ENCODE assay signal across 13 mouse cellular contexts in the genomic region with DNA sequence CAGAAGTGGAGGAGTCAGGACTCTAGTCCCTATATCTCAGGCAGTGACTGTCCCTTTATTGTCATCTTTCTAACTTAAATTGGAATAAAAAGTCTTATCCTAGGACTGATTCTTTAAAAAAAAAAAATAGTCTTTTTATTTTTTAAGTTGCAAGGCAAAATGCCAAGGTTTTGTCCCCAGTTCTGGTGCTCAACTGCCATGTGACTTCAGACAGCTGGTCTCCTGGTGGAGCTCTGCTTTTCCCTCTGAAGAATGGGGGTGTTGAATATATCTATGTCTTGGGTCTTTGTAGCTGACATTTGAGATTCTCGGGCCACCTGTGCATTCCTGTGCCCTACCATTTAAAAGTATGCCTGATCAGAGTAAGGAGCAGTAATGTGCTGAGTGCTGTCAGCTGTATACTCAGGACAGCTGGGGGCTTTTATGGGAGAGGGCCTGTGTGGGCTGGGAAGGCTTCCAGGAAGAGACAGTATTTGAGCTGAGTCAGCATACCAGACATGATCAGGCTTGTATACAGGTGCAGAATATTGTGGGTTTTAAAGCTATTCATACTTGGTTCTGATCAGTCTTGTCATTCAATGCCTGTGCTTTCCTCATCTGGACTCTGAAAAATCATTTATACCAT. TPM values are rescaled to one million over a fixed set of nuclear protein-coding genes. Genes with fewer than 3 reads are reported as not detected.
DNase-seq lines count a peak whose midpoint lies in the region; ATAC-seq and TF ChIP-seq lines count a peak whose summit lies in the region.
"Had no signal": no experiment of that assay in that cellular context is flagged by ENCODE, and none has a peak within 500 bp of the region (broad histone marks: within the 10 kb centered on the region; RNA-seq: fewer than 3 reads in every experiment).

No protein-coding gene starts in this region.

- no peaks in the 10 kb centered on the region for H3K27me3 ChIP-seq in megakaryocyte, embryonic 14.5 days (replicated peaks)
- no peaks in the 10 kb centered on the region for H3K27me3 ChIP-seq in hindbrain, postnatal 0 days (ENCODE audit: insufficient read depth, low read length)
- H3K27me3 ChIP-seq: stomach, embryonic 15.5 days had no signal

- WGBS in hindbrain, postnatal 0 days: 41% methylated on average over 1 of the region's 1 CpGs

- peaks cover 77% of the 10 kb centered on the region for H3K4me1 ChIP-seq in megakaryocyte, embryonic 14.5 days
- peaks cover 34% of the 10 kb centered on the region for H3K4me1 ChIP-seq in embryonic fibroblast, embryonic 13.5 days (ENCODE audit: control insufficient read depth, insufficient read depth, low read length)
- peaks cover 52% of the 10 kb centered on the region for H3K4me1 ChIP-seq in hindbrain, postnatal 0 days (ENCODE audit: insufficient read depth, low read length)

- H3K36me3 ChIP-seq in megakaryocyte, embryonic 14.5 days (replicated peaks; ENCODE audit: low read length): peaks cover 29% of the 10 kb centered on the region
- no peaks in the 10 kb centered on the region for H3K36me3 ChIP-seq in hindbrain, postnatal 0 days (ENCODE audit: insufficient read depth, low read length)
- H3K36me3 ChIP-seq: stomach, embryonic 15.5 days had no signal

- H3K4me2 ChIP-seq in hindbrain, postnatal 0 days (ENCODE audit: low read depth, low read length): peak overlapping the region; percentile 27
- H3K4me2 ChIP-seq: stomach, embryonic 15.5 days had no signal

- ATAC-seq in megakaryocyte, adult 5-6 weeks (ENCODE audit: poor library complexity, severe bottlenecking): no peak
- no peak for ATAC-seq in hindbrain, postnatal 0 days
- ATAC-seq: activated CD4-positive, CD25-positive, alpha-beta regulatory T cell, adult 4 months; liver, postnatal 0 days had no signal

- no peak for DNase-seq in hindbrain, postnatal 0 days (ENCODE audit: low spot score)
- no peak for DNase-seq in left cerebral cortex, postnatal 25 days (ENCODE audit: low spot score in 2 of 2)
- no peak for DNase-seq in spleen, postnatal 36 days (ENCODE audit: low spot score in 2 of 2)
- DNase-seq in lung, postnatal 36 days: no peak
- DNase-seq: heart, adult 11 months; left cerebral cortex, postnatal 4 days; liver, postnatal 0 days; thymus, postnatal 4 days had no signal

- peak overlapping the region; percentile 66 for H3K4me3 ChIP-seq in megakaryocyte, embryonic 14.5 days (replicated peaks)
- peak overlapping the region; percentile 8; the same call in 1 of the 2 replicates for H3K4me3 ChIP-seq in embryonic fibroblast, embryonic 13.5 days (ENCODE audit: insufficient read depth, low read length)
- no peak overlapping the region for H3K4me3 ChIP-seq in hindbrain, postnatal 0 days (ENCODE audit: low read length)
- H3K4me3 ChIP-seq: stomach, embryonic 15.5 days had no signal

- no peaks in the 10 kb centered on the region for H3K9me3 ChIP-seq in megakaryocyte, embryonic 14.5 days
- H3K9me3 ChIP-seq in hindbrain, postnatal 0 days (ENCODE audit: low read length): no peaks in the 10 kb centered on the region
- H3K9me3 ChIP-seq: stomach, embryonic 15.5 days had no signal

- TF ChIP-seq CTCF in embryonic fibroblast, embryonic 13.5 days (IDR thresholded peaks at IDR 0.05; ENCODE audit: borderline replicate concordance, insufficient read depth, low read length): no peak
- no peak for TF ChIP-seq CTCF in hindbrain, postnatal 0 days (IDR thresholded peaks at IDR 0.05; ENCODE audit: low read depth)

- TF ChIP-seq POLR2A in embryonic fibroblast, embryonic 13.5 days (IDR thresholded peaks at IDR 0.05; ENCODE audit: low read depth, low read length): no peak

- H3K27ac ChIP-seq in embryonic fibroblast, embryonic 13.5 days (ENCODE audit: insufficient read depth, low read length): no peak overlapping the region
- H3K27ac ChIP-seq in hindbrain, postnatal 0 days: no peak overlapping the region
- H3K27ac ChIP-seq: stomach, embryonic 15.5 days had no signal

- intact Hi-C loops in left cerebral cortex, postnatal 25 days (cut with DNase I): no loop called here

- no peak overlapping the region for H3K9ac ChIP-seq in hindbrain, postnatal 0 days (replicated peaks; ENCODE audit: low read length)
- H3K9ac ChIP-seq: liver, postnatal 0 days; stomach, embryonic 15.5 days had no signal

RNA-seq across cellular contexts. Expression of gene Myl9, which starts 51.2 kb away (rescaled TPM):
- polyA plus RNA-seq in megakaryocyte, embryonic 14.5 days (2012; ENCODE audit: insufficient read depth, low replicate concordance): 143 and 182 TPM in 2 replicates
- not detected in 2 replicates for total RNA-seq in megakaryocyte, adult 5-6 weeks (2015)
- not detected in 2 replicates for total RNA-seq in megakaryocyte, adult 5-6 weeks (2017)
- 830 and 1,112 TPM in 2 replicates for polyA plus RNA-seq in embryonic fibroblast, embryonic 13.5 days (2011; ENCODE audit: insufficient read length, low read depth, missing spikeins)
- total RNA-seq in hindbrain, postnatal 0 days (2014; rRNA removed): 38.4 and 41.7 TPM in 2 replicates
- polyA plus RNA-seq in hindbrain, postnatal 0 days (2015; fragmentation: Nextera tagmentation; extraction: Ambion mirVana): 32.5 and 38.4 TPM in 2 replicates
- 10 to 100 TPM; 14.7 to 16.1 TPM for total RNA-seq in left cerebral cortex, postnatal 25 days (2021)
- polyA plus RNA-seq: activated CD4-positive, CD25-positive, alpha-beta regulatory T cell, adult 4 months had no signal

Comparison
In these comparisons a context has a peak if more than half of its experiments do, and no peak if none do; other contexts are left out.
1. RNA of gene Myl9, which starts 51.2 kb away (total RNA-seq): 38.4 to 41.7 TPM in hindbrain, postnatal 0 days and 14.7 to 16.1 TPM in left cerebral cortex, postnatal 25 days; not detected in megakaryocyte, adult 5-6 weeks; every median in the first group is over 10 times any median in the second.